Mouse (Mus musculus) liver, adult (tissue): Measurements from ENCODE around the gene Ssxb9.
"Not testable (repeated sequence)": the region's sequence is repeated elsewhere in the genome, so short reads cannot be mapped to it uniquely, and the experiment has no call there.

ENCODE experiments used
- GATA4 ChIP-seq: IDR thresholded peaks from 2 replicates; pipeline ENCODE4 v1.6.1; 2014; ENCODE audit warnings: mild to moderate bottlenecking, low read length; ENCODE audit not compliant: insufficient replicate concordance

Ssxb9 gene

DNA sequence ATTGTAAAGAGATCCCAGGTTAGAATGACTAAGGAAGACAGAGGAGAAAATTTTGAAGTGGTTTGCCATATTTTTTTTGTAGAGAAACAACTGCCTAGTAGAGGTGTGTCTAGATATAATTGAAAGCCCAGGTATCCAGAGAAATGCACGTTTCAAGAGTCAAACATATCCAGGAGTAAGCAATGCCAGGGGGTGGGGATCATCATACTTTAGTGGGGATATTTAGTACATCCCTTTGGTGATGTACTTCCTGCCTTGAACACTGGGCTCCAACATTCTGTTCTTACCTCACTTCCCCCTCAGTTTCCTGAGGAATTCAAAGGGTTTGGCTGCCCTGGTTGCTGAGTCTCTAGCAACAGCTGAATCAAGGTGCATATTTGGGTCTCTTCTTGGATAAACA lies at the start of gene Ssxb9:
Gene Ssxb9, plus strand, starts transcription at position 301 of the 400 bp plus-strand sequence.
- TF ChIP-seq GATA4 = not testable (repeated sequence)

GRCm38 (mm10) chrX:8327124-8327523 lies 39.7 kb upstream of the Ssxb9 start, which contains the start of gene Ssxb10:
Gene Ssxb10 (plus strand): TSS chrX:8327424.
- TF ChIP-seq GATA4 = no peak

DNA sequence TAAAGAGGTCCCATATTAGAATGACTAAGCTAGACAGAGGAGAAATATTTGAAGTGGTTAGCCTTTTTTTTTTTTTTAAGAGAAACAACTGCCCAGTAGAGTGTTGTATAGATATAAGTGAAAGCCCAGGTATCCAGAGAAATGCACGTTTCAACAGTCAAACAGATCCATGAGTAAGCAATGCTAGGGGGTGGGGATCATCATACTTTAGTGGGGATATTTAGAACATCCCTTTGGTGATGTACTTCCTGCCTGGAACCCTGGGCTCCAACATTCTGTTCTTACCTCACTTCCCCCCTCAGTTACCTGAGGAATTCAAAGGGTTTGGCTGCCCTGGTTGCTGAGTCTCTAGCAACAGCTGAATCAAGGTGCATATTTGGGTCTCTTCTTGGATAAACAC lies 46.2 kb downstream of the Ssxb9 start, which contains the start of gene Ssxb1:
Gene Ssxb1, plus strand, starts transcription at position 301 of the 400 bp plus-strand sequence.
- not testable (repeated sequence) for TF ChIP-seq GATA4
